In genomic region chr9:120575748-120576661, GRCm38 (mm10) we compare ENCODE assay signal across 9 mouse cellular contexts. TPM values are rescaled to one million over a fixed set of nuclear protein-coding genes. Genes with fewer than 3 reads are reported as not detected.
DNase-seq lines count a peak whose midpoint lies in the region; ATAC-seq and TF ChIP-seq lines count a peak whose summit lies in the region.
"Had no signal": no experiment of that assay in that cellular context is flagged by ENCODE, and none has a peak within 500 bp of the region (broad histone marks: within the 10 kb centered on the region; RNA-seq: fewer than 3 reads in every experiment).

No protein-coding gene starts in this region.

- no peak overlapping the region for H3K9ac ChIP-seq in CH12.LX (ENCODE audit: insufficient read depth, low read depth)
- no peak overlapping the region for H3K9ac ChIP-seq in forebrain, embryonic 13.5 days
- peak overlapping the region; percentile 87 for H3K9ac ChIP-seq in liver, embryonic 13.5 days

- ATAC-seq in forebrain, embryonic 13.5 days, result no peak
- no peak for ATAC-seq in liver, embryonic 13.5 days (ENCODE audit: low read depth)
- no peak for ATAC-seq in monocyte, adult 5-6 weeks (replicated peaks; ENCODE audit: insufficient number of reproducible peaks, low FRiP score, low TSS enrichment, poor library complexity, severe bottlenecking)

- DNase-seq in 3T3-L1 (ENCODE audit: low read depth, low spot score) (peak; percentile 52), CH12.LX (ENCODE audit: extremely low read depth) (peak; percentile 56)
- no peak for DNase-seq in liver, embryonic 13.5 days
- DNase-seq in testis, postnatal 14 days (ENCODE audit: low spot score), result no peak
- DNase-seq in urinary bladder, postnatal 10 days (ENCODE audit: low spot score), result no peak
- no peak for DNase-seq in cerebellum, postnatal 36 days

- dilution Hi-C loops in CH12.LX (cut with MboI; ENCODE audit: extremely low pct_ligation_motif_present, extremely low pct_unique_long_range_greater_than_20kb, low sequenced_read_pairs), result no loop called here

- peaks cover 38 to 40% of the 10 kb centered on the region in 2 experiments for H3K36me3 ChIP-seq in CH12.LX (replicated peaks in 1 of 2; ENCODE audit: control insufficient read depth in 1 of 2, insufficient read depth in 1 of 2, low read length in 1 of 2)
- H3K36me3 ChIP-seq in forebrain, embryonic 13.5 days (ENCODE audit: poor library complexity, severe bottlenecking), result peaks cover 41% of the 10 kb centered on the region
- H3K36me3 ChIP-seq in liver, embryonic 13.5 days, result peaks cover 43% of the 10 kb centered on the region

- no peaks in the 10 kb centered on the region for H3K27me3 ChIP-seq in CH12.LX (replicated peaks)
- H3K27me3 ChIP-seq in forebrain, embryonic 13.5 days, result no peaks in the 10 kb centered on the region
- no peaks in the 10 kb centered on the region for H3K27me3 ChIP-seq in liver, embryonic 13.5 days

- peak; percentile 49 for TF ChIP-seq POLR2A in CH12.LX (IDR thresholded peaks at IDR 0.05; ENCODE audit: low read depth, low read length)

- TF ChIP-seq RAD21 in CH12.LX (IDR thresholded peaks at IDR 0.05; ENCODE audit: low read depth, low read length), result no peak

- peak overlapping the region; percentile 79; the same call in 1 of the 2 replicates for H3K4me2 ChIP-seq in CH12.LX (ENCODE audit: insufficient read depth, low read depth, poor library complexity, severe bottlenecking)
- H3K4me2 ChIP-seq in forebrain, embryonic 13.5 days, result peak overlapping the region; percentile 92; the same call in 1 of the 2 replicates
- peak overlapping the region; percentile 88 for H3K4me2 ChIP-seq in liver, embryonic 13.5 days

- WGBS in forebrain, embryonic 13.5 days, result 54% methylated on average over 6 of the region's 6 CpGs
- 40% methylated on average over 6 of the region's 6 CpGs for WGBS in liver, embryonic 13.5 days (ENCODE audit: insufficient replicate concordance)

- TF ChIP-seq EP300 in CH12.LX (IDR thresholded peaks at IDR 0.05; ENCODE audit: low read length), result no peak

- in situ Hi-C loops in CH12.LX (cut with MboI; ENCODE audit: low pct_ligation_motif_present, low pct_unique_long_range_greater_than_20kb, low sequenced_read_pairs), result no loop called here

- H3K4me1 ChIP-seq in CH12.LX (ENCODE audit: control insufficient read depth in 1 of 2, insufficient read depth in 2 of 2), result peaks cover 19 to 54% of the 10 kb centered on the region in 2 experiments
- H3K4me1 ChIP-seq in forebrain, embryonic 13.5 days, result peaks cover 28% of the 10 kb centered on the region
- H3K4me1 ChIP-seq in liver, embryonic 13.5 days (replicated peaks), result peaks cover 69% of the 10 kb centered on the region

- H3K4me3 ChIP-seq in CH12.LX (replicated peaks in 1 of 3; ENCODE audit: low read depth in 2 of 3, low read length in 2 of 3, poor library complexity in 1 of 3), result no peak overlapping the region
- no peak overlapping the region for H3K4me3 ChIP-seq in forebrain, embryonic 13.5 days
- peak overlapping the region; percentile 76 for H3K4me3 ChIP-seq in liver, embryonic 13.5 days (replicated peaks)

- peak; percentile 25 to 34; a peak in 3 of 4 replicates for TF ChIP-seq CTCF in CH12.LX (conservative IDR thresholded peaks at IDR 0.05 in 1 of 2, IDR thresholded peaks at IDR 0.05 in 1 of 2; ENCODE audit: low read depth in 2 of 2, low read length in 2 of 2)

- peaks cover 24% of the 10 kb centered on the region for H3K79me2 ChIP-seq in CH12.LX (replicated peaks; ENCODE audit: control insufficient read depth, extremely low read depth, insufficient read depth, poor library complexity, severe bottlenecking)

- H3K27ac ChIP-seq in CH12.LX (ENCODE audit: insufficient read depth, low read depth), result peak overlapping the region; percentile 53; the same call in 1 of the 2 replicates
- 0 out of 2 replicates have a peak overlapping the region, but pooled peaks have one; percentile 57 for H3K27ac ChIP-seq in forebrain, embryonic 13.5 days
- H3K27ac ChIP-seq in liver, embryonic 13.5 days, result peak overlapping the region; percentile 74
- H3K27ac ChIP-seq: macrophage had no signal

- no peaks in the 10 kb centered on the region for H3K9me3 ChIP-seq in CH12.LX (replicated peaks; ENCODE audit: low read length)
- no peaks in the 10 kb centered on the region for H3K9me3 ChIP-seq in forebrain, embryonic 13.5 days (replicated peaks)
- no peaks in the 10 kb centered on the region for H3K9me3 ChIP-seq in liver, embryonic 13.5 days (replicated peaks)

TF ChIP-seq in CH12.LX, 34 proteins besides CTCF, POLR2A, EP300 and RAD21:
- peak; percentile 39; the same call in 1 of the 2 replicates for TF ChIP-seq CHD2 (IDR thresholded peaks at IDR 0.05; ENCODE audit: low read length)
- TF ChIP-seq NRF1 (IDR thresholded peaks at IDR 0.05; ENCODE audit: low read depth, low read length), result no peak
- TF ChIP-seq MEF2A (IDR thresholded peaks at IDR 0.05; ENCODE audit: borderline replicate concordance, low read depth, low read length), result 0 out of 2 replicates have a peak, but pooled peaks have one; percentile 20
- no peak for TF ChIP-seq JUN (IDR thresholded peaks at IDR 0.05; ENCODE audit: insufficient read depth, low read depth, low read length)
- TF ChIP-seq RCOR1 (conservative IDR thresholded peaks at IDR 0.05; ENCODE audit: low read depth, low read length), result peak; percentile 34; the same call in 1 of the 2 replicates
- TF ChIP-seq USF1 (IDR thresholded peaks at IDR 0.05; ENCODE audit: low read depth, low read length), result no peak
- TF ChIP-seq MAFK (IDR thresholded peaks at IDR 0.05; ENCODE audit: insufficient replicate concordance, low read length), result no peak
- no peak for TF ChIP-seq ZC3H11A (IDR thresholded peaks at IDR 0.05; ENCODE audit: low read depth, low read length)
- TF ChIP-seq MYC (IDR thresholded peaks at IDR 0.05; ENCODE audit: low read depth, low read length), result no peak
- TF ChIP-seq PAX5 (IDR thresholded peaks at IDR 0.05; ENCODE audit: low read length), result no peak
- TF ChIP-seq IRF4 (IDR thresholded peaks at IDR 0.05; ENCODE audit: low read depth, low read length), result no peak
- no peak for TF ChIP-seq MAZ (IDR thresholded peaks at IDR 0.05; ENCODE audit: low read depth, low read length)
- no peak for TF ChIP-seq SMC3 (IDR thresholded peaks at IDR 0.05; ENCODE audit: low read depth, low read length)
- 0 out of 2 replicates have a peak, but pooled peaks have one; percentile 50 for TF ChIP-seq ZMIZ1 (IDR thresholded peaks at IDR 0.05; ENCODE audit: low read depth, low read length)
- TF ChIP-seq TBP (conservative IDR thresholded peaks at IDR 0.05; ENCODE audit: low read depth, low read length), result no peak
- TF ChIP-seq HCFC1 (IDR thresholded peaks at IDR 0.05; ENCODE audit: low read depth, low read length), result no peak
- TF ChIP-seq MAX (IDR thresholded peaks at IDR 0.05; ENCODE audit: low read length), result no peak
- TF ChIP-seq USF2 (conservative IDR thresholded peaks at IDR 0.05; ENCODE audit: low read depth, low read length), result no peak
- TF ChIP-seq GABPA (IDR thresholded peaks at IDR 0.05; ENCODE audit: insufficient replicate concordance, low read depth, low read length), result no peak
- 0 out of 2 replicates have a peak, but pooled peaks have one; percentile 25 for TF ChIP-seq CHD1 (IDR thresholded peaks at IDR 0.05; ENCODE audit: low read depth, low read length)
- TF ChIP-seq ELF1 (IDR thresholded peaks at IDR 0.05; ENCODE audit: low read depth, low read length), result no peak
- no peak for TF ChIP-seq TCF12 (IDR thresholded peaks at IDR 0.05; ENCODE audit: low read depth, low read length)
- no peak for TF ChIP-seq JUND (conservative IDR thresholded peaks at IDR 0.05; ENCODE audit: low read depth, low read length)
- TF ChIP-seq E2F4 (IDR thresholded peaks at IDR 0.05; ENCODE audit: insufficient replicate concordance, low read depth, low read length), result no peak
- TF ChIP-seq MXI1 (IDR thresholded peaks at IDR 0.05; ENCODE audit: low read depth, low read length), result no peak
- TF ChIP-seq UBTF (IDR thresholded peaks at IDR 0.05; ENCODE audit: low read depth, low read length), result no peak
- 0 out of 2 replicates have a peak, but pooled peaks have one; percentile 27 for TF ChIP-seq NELFE (IDR thresholded peaks at IDR 0.05; ENCODE audit: low read depth, low read length)
- no peak for TF ChIP-seq BHLHE40 (IDR thresholded peaks at IDR 0.05; ENCODE audit: low read depth, low read length)
- no peak for TF ChIP-seq SIN3A (IDR thresholded peaks at IDR 0.05; ENCODE audit: low read length)
- no peak for TF ChIP-seq ZKSCAN1 (IDR thresholded peaks at IDR 0.05; ENCODE audit: borderline replicate concordance, low read depth, low read length)
- TF ChIP-seq ETS1 (conservative IDR thresholded peaks at IDR 0.05; ENCODE audit: low read depth, low read length), result no peak
- no peak for TF ChIP-seq KAT2A (IDR thresholded peaks at IDR 0.05; ENCODE audit: insufficient replicate concordance, low read length)
- TF ChIP-seq ZNF384 (IDR thresholded peaks at IDR 0.05; ENCODE audit: low read depth, low read length), result no peak
- TF ChIP-seq POLR2AphosphoS2 (IDR thresholded peaks at IDR 0.05; ENCODE audit: low read depth, low read length), result peak; percentile 94

RNA-seq across cellular contexts. Expression of gene Rpl14, which starts 4.8 kb away (rescaled TPM):
- total RNA-seq in CH12.LX (2012; rRNA removed), result 2,026 and 2,130 TPM in 2 replicates
- total RNA-seq in CH12.LX (2014; rRNA removed), result 1,346 and 1,653 TPM in 2 replicates
- polyA plus RNA-seq in CH12.LX (2012; ENCODE audit: insufficient read length, low read depth), result 1,081 and 1,180 TPM in 2 replicates
- 544 and 592 TPM in 2 replicates for polyA plus RNA-seq in forebrain, embryonic 13.5 days (2015; fragmentation: Nextera tagmentation; extraction: Ambion mirVana)
- polyA plus RNA-seq in liver, embryonic 13.5 days (2015; fragmentation: Nextera tagmentation; extraction: Ambion mirVana), result 604 and 678 TPM in 2 replicates
- total RNA-seq in monocyte, adult 5-6 weeks (2017), result 831 to 988 TPM (median 903 TPM) in 3 replicates

RNA-seq across cellular contexts. Expression of gene Entpd3, which starts 36.4 kb away (rescaled TPM):
- total RNA-seq in CH12.LX (2012; rRNA removed), result 0.04 TPM in 1 of 2 replicates, not detected in the other
- total RNA-seq in CH12.LX (2014; rRNA removed), result not detected in 2 replicates
- not detected in 2 replicates for polyA plus RNA-seq in CH12.LX (2012; ENCODE audit: insufficient read length, low read depth)
- 0.30 and 0.49 TPM in 2 replicates for polyA plus RNA-seq in forebrain, embryonic 13.5 days (2015; fragmentation: Nextera tagmentation; extraction: Ambion mirVana)
- 0.07 and 0.09 TPM in 2 replicates for polyA plus RNA-seq in liver, embryonic 13.5 days (2015; fragmentation: Nextera tagmentation; extraction: Ambion mirVana)
- total RNA-seq in monocyte, adult 5-6 weeks (2017), result not detected in 3 replicates
- polyA plus RNA-seq: macrophage had no signal

Comparison
In these comparisons a context has a peak if more than half of its experiments do, and no peak if none do; other contexts are left out.
1. DNase-seq: peak in 3T3-L1 (single experiment) and CH12.LX (single experiment); none in liver, embryonic 13.5 days (single experiment), testis, postnatal 14 days (single experiment), urinary bladder, postnatal 10 days (single experiment) and cerebellum, postnatal 36 days (0 of 2).
2. Peak in every context shown above with its lines, with median percentiles within 50 percentile points of each other: H3K27ac ChIP-seq and H3K4me2 ChIP-seq.